Mouse (Mus musculus) heart, adult 2 months (tissue): ENCODE data around the gene Grb14. TPM values are rescaled to one million over a fixed set of nuclear protein-coding genes. Genes with fewer than 3 reads are reported as not detected.

ENCODE experiments used
- DNase-seq, 2 experiments: peaks; one replicate each; pipeline ENCODE4 v3.0.0; 2021
- H3K27ac ChIP-seq: fragments of 200-600 bp; 2 replicates; pipeline ENCODE4 v1.8.1; 2022
- H3K27me3 ChIP-seq: fragments of 200-500 bp; 2 replicates; pipeline ENCODE4 v1.6.1; 2012; ENCODE audit warnings: mild to moderate bottlenecking, low read length, inconsistent platforms, mixed read lengths; ENCODE audit not compliant: control insufficient read depth, insufficient read depth
- H3K36me3 ChIP-seq: fragments of 200-500 bp; 2 replicates; pipeline ENCODE4 v1.6.1; 2012; ENCODE audit warnings: low read length, inconsistent platforms; ENCODE audit not compliant: control insufficient read depth, insufficient read depth
- H3K4me1 ChIP-seq: fragments of 200-500 bp; 2 replicates; pipeline ENCODE4 v1.6.1; 2011; ENCODE audit warnings: low read length; ENCODE audit not compliant: control insufficient read depth, insufficient read depth
- H3K4me3 ChIP-seq: fragments of 200-600 bp; 2 replicates; pipeline ENCODE4 v1.8.1; 2022
- H3K79me2 ChIP-seq: fragments of 200-500 bp; replicated peaks from 2 replicates; pipeline ENCODE4 v1.6.1; 2012; ENCODE audit warnings: mild to moderate bottlenecking, inconsistent platforms, low read length, moderate library complexity, mixed read lengths; ENCODE audit not compliant: control insufficient read depth, insufficient read depth
- H3K9ac ChIP-seq: fragments of 200-500 bp; 2 replicates; pipeline ENCODE4 v1.6.1; 2012; ENCODE audit warnings: low read depth, mild to moderate bottlenecking, control low read depth, inconsistent platforms, low read length, mixed read lengths
- CTCF ChIP-seq: fragments of 200-600 bp; IDR thresholded peaks from 2 replicates; pipeline ENCODE4 v1.8.1; 2022; ENCODE audit warnings: antibody characterized with exemption, mild to moderate bottlenecking, moderate library complexity
- EP300 ChIP-seq: fragments of 200-500 bp; IDR thresholded peaks from 2 replicates; pipeline ENCODE4 v1.6.1; 2011; ENCODE audit warnings: low read depth, low read length, control low read depth; ENCODE audit not compliant: insufficient read depth
- POLR2A ChIP-seq: fragments of 200-500 bp; IDR thresholded peaks from 2 replicates; pipeline ENCODE4 v1.6.1; 2011; ENCODE audit warnings: mild to moderate bottlenecking, low read depth, low read length, control low read depth; ENCODE audit not compliant: insufficient read depth
- WGBS: fragments of 180-500 bp; shearing (Covaris S2); methylation state at CpG from one replicate; pipeline ENCODE4 v1.1.7; 2018; 5-methylcytosine and 5-hydroxymethylcytosine counted together
- intact Hi-C: fragments of 180-260 bp; cut with DNase I; formaldehyde crosslinking; loops from one replicate; pipeline ENCODE4 v1.15.1; 2025
- polyA plus RNA-seq: library from polyadenylated mRNA; depleted of rRNA; stranded (reverse); fragments of >200 nt; gene quantifications from 2 replicates; pipeline ENCODE4 v1.2.3, GENCODE M21; 2012
- total RNA-seq, 2 experiments: library from RNA; stranded (reverse); gene quantifications; 2 replicates each; pipeline ENCODE4 v1.2.3; 2021

Grb14 gene
- total and polyA plus RNA-seq, 3 experiments: 71.1 to 208 (median 191) TPM

DNA sequence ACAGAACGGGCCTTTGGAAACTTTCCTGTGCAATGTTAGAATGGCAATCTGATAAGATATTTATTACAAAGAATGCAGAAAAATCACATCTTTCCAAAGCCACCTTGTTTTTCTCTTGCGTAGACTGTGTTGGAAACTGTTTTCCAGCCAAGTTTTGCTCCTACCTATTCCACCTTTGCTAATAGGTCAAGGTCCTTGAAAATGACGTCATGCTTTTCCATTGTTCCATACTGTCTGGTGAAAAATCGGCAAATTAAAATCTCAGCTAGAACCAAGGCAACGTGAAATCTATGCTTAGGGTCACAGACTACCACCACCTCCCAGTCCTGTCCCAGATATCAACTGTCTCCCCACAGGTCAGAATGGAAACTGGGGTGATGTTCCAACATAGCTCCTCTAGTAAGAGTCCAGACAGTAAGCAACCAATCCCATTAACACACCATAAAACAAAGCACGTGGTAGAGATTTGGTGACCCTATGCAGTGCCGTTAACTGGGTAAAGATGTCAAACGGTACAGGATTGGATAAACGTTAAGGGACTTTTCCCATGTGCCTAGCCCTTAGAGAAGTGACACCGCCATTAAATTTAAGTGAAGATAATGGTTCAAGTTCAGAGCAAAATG lies 50.9 kb downstream of the Grb14 start:
- peak overlapping the region; percentile 49 for H3K27ac ChIP-seq
- H3K9ac ChIP-seq: no peak overlapping the region
- no peak for DNase-seq
- TF ChIP-seq POLR2A: no peak
- TF ChIP-seq EP300: no peak
- TF ChIP-seq CTCF: no peak
- WGBS: 70% methylated on average over 10 of the region's 10 CpGs
- intact Hi-C loops: no loop called here
- no peak overlapping the region for H3K4me3 ChIP-seq
- no peaks in the 10 kb centered on the region for H3K27me3 ChIP-seq
- peaks cover 14% of the 10 kb centered on the region for H3K36me3 ChIP-seq
- H3K4me1 ChIP-seq: peaks cover 4% of the 10 kb centered on the region
- peaks cover 3% of the 10 kb centered on the region; the same call in 1 of the 2 replicates for H3K79me2 ChIP-seq

GRCm38 (mm10) chr2:64973125-64973524 lies 51.7 kb downstream of the Grb14 start:
- WGBS: 19% methylated on average over 1 of the region's 1 CpGs
- no peak overlapping the region for H3K9ac ChIP-seq
- H3K79me2 ChIP-seq: peaks cover 3% of the 10 kb centered on the region; the same call in 1 of the 2 replicates
- peaks cover 16% of the 10 kb centered on the region for H3K36me3 ChIP-seq
- H3K4me1 ChIP-seq: peaks cover 4% of the 10 kb centered on the region
- no peaks in the 10 kb centered on the region for H3K27me3 ChIP-seq
- intact Hi-C loops: no loop called here
- H3K4me3 ChIP-seq: no peak overlapping the region
- DNase-seq: no peak
- peak overlapping the region; percentile 49 for H3K27ac ChIP-seq
- TF ChIP-seq CTCF (no peak), EP300 (no peak), POLR2A (no peak)

GRCm38 (mm10) chr2:64971828-64972227 lies 53.0 kb downstream of the Grb14 start:
- Histone ChIP-seq H3K9ac (no peak overlapping the region), H3K4me1 (peaks cover 5% of the 10 kb centered on the region), H3K27ac (peak overlapping the region; percentile 21; the same call in 1 of the 2 replicates), H3K36me3 (peaks cover 16% of the 10 kb centered on the region), H3K27me3 (no peaks in the 10 kb centered on the region), H3K79me2 (peaks cover 3% of the 10 kb centered on the region; the same call in 1 of the 2 replicates), H3K4me3 (no peak overlapping the region)
- intact Hi-C loops: no loop called here
- DNase-seq: no peak
- WGBS: 35% methylated on average over 5 of the region's 5 CpGs
- TF ChIP-seq CTCF (no peak), EP300 (no peak), POLR2A (no peak)

- H3K27ac ChIP-seq: no peak overlapping the region
- intact Hi-C loops: no loop called here
- H3K4me1 ChIP-seq: peaks cover 6% of the 10 kb centered on the region
- H3K79me2 ChIP-seq: peaks cover 3% of the 10 kb centered on the region; the same call in 1 of the 2 replicates
- no peak for DNase-seq
- no peaks in the 10 kb centered on the region for H3K27me3 ChIP-seq
- peaks cover 16% of the 10 kb centered on the region for H3K36me3 ChIP-seq
- H3K4me3 ChIP-seq: no peak overlapping the region
- WGBS: 73% methylated on average over 8 of the region's 8 CpGs
- no peak overlapping the region for H3K9ac ChIP-seq
- TF ChIP-seq CTCF (no peak), POLR2A (no peak), EP300 (no peak)
Observed at GRCm38 (mm10) chr2:64970992-64971391, 53.8 kb downstream of the Grb14 start.

GRCm38 (mm10) chr2:64966893-64967444 lies 57.8 kb downstream of the Grb14 start:
- 66% methylated on average over 6 of the region's 6 CpGs for WGBS
- H3K9ac ChIP-seq: no peak overlapping the region
- DNase-seq: no peak
- H3K36me3 ChIP-seq: peaks cover 4% of the 10 kb centered on the region
- no peak overlapping the region for H3K4me3 ChIP-seq
- H3K27ac ChIP-seq: peak overlapping the region; percentile 54
- peaks cover 2% of the 10 kb centered on the region; the same call in 1 of the 2 replicates for H3K4me1 ChIP-seq
- TF ChIP-seq EP300 (no peak), POLR2A (no peak), CTCF (no peak)
- H3K27me3 ChIP-seq: no peaks in the 10 kb centered on the region
- intact Hi-C loops: no loop called here
- peaks cover 1% of the 10 kb centered on the region; the same call in 1 of the 2 replicates for H3K79me2 ChIP-seq

DNA sequence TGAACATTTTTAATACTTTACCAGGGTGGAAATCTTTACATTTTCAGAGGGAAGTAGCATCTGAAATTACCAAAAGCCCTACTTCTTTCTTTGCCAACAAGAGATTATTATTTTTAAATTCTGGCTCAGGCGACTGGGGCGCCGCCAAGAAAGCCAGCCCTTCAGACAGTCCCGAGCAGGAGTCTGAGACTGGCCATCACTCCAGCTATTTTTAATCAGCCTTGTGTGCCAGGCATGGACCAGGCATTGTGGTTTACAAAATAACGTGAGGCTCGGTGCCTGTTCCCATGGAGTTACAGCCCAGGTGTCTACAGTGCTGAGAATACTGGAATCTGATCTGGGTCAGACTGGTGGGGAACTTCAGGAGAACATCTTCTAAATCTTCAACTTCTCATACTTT lies 58.5 kb downstream of the Grb14 start:
- intact Hi-C loops: no loop called here
- H3K9ac ChIP-seq: no peak overlapping the region
- no peaks in the 10 kb centered on the region for H3K27me3 ChIP-seq
- H3K4me1 ChIP-seq: peaks cover 2% of the 10 kb centered on the region; the same call in 1 of the 2 replicates
- no peak overlapping the region for H3K4me3 ChIP-seq
- peak overlapping the region; percentile 54 for H3K27ac ChIP-seq
- peaks cover 2% of the 10 kb centered on the region for H3K36me3 ChIP-seq
- TF ChIP-seq EP300 (0 out of 2 replicates have a peak, but pooled peaks have one; percentile 52), CTCF (no peak), POLR2A (no peak)
- 47% methylated on average over 6 of the region's 6 CpGs for WGBS
- DNase-seq: peak; percentile 52 to 73
- H3K79me2 ChIP-seq: peaks cover 1% of the 10 kb centered on the region; the same call in 1 of the 2 replicates
